Mouse (Mus musculus) heart, postnatal 0 days (tissue): ENCODE results near the gene Lrriq1. TPM values are rescaled to one million over a fixed set of nuclear protein-coding genes. Genes with fewer than 3 reads are reported as not detected.

Source experiments
- ATAC-seq: fragments of 200-750 bp; cut with Nextera tagmentation; 2 replicates; pipeline ENCODE4 v1.8.0; 2017; ENCODE audit warnings: low read depth, moderate number of reproducible peaks, moderate library complexity; ENCODE audit not compliant: insufficient read depth
- DNase-seq: peaks from one replicate; pipeline ENCODE4 v3.0.0-alpha.2; 2016; ENCODE audit warnings: low spot score
- H3K27ac ChIP-seq: fragments of 300-500 bp; sonication (generic); 2 replicates; pipeline ENCODE4 v1.5.1; 2014; ENCODE audit warnings: low read depth, mild to moderate bottlenecking
- H3K27me3 ChIP-seq: fragments of 300-500 bp; sonication (generic); 2 replicates; pipeline ENCODE4 v1.6.1; 2014; ENCODE audit warnings: low read length, mixed read lengths; ENCODE audit not compliant: control insufficient read depth, insufficient read depth
- H3K36me3 ChIP-seq: fragments of 300-500 bp; sonication (generic); replicated peaks from 2 replicates; pipeline ENCODE4 v1.6.1; 2014; ENCODE audit warnings: low read length, mixed read lengths; ENCODE audit not compliant: control insufficient read depth, insufficient read depth
- H3K4me1 ChIP-seq: fragments of 300-500 bp; sonication (generic); 2 replicates; pipeline ENCODE4 v1.6.1; 2014; ENCODE audit warnings: antibody characterized with exemption; ENCODE audit not compliant: control insufficient read depth, insufficient read depth
- H3K4me2 ChIP-seq: fragments of 300-500 bp; sonication (generic); 2 replicates; pipeline ENCODE4 v1.6.1; 2014; ENCODE audit warnings: low read depth, mild to moderate bottlenecking, low read length, moderate library complexity
- H3K4me3 ChIP-seq: fragments of 300-500 bp; sonication (generic); 2 replicates; pipeline ENCODE4 v1.5.1; 2014; ENCODE audit warnings: low read depth, low read length
- H3K9ac ChIP-seq: fragments of 300-500 bp; sonication (generic); replicated peaks from 2 replicates; pipeline ENCODE4 v1.6.1; 2014; ENCODE audit warnings: low read depth, low read length, mixed read lengths
- H3K9me3 ChIP-seq: fragments of 300-500 bp; sonication (generic); replicated peaks from 2 replicates; pipeline ENCODE4 v1.6.1; 2016; ENCODE audit warnings: low read length; ENCODE audit not compliant: control insufficient read depth
- CTCF ChIP-seq: IDR thresholded peaks from 2 replicates; pipeline ENCODE4 v1.5.1; 2016; ENCODE audit warnings: antibody characterized with exemption, control low read depth, low read depth
- EP300 ChIP-seq: IDR thresholded peaks from 2 replicates; pipeline ENCODE4 v1.6.1; 2016; ENCODE audit warnings: antibody characterized with exemption, low read depth
- WGBS: fragments of 180-500 bp; shearing (Covaris S2); extraction: QIAGEN DNeasy Blood & Tissue Kit; methylation state at CpG from one replicate; pipeline ENCODE4 v1.1.7; 2014; 5-methylcytosine and 5-hydroxymethylcytosine counted together
- polyA plus RNA-seq: library from polyadenylated mRNA; unstranded; fragments of >200 nt; fragmentation: Nextera tagmentation; extraction: Ambion mirVana; gene quantifications from 2 replicates; pipeline ENCODE4 v1.2.1, GENCODE M21; 2015
- total RNA-seq: library from RNA; depleted of rRNA; stranded (reverse); fragments of >200 nt; gene quantifications from 2 replicates; pipeline ENCODE4 v1.2.3, GENCODE M21; 2014; ENCODE audit warnings: low replicate concordance; rRNA removed

Gene Lrriq1
- total RNA-seq (not detected in 2 replicates), polyA plus RNA-seq (0.12 TPM in 1 of 2 replicates, not detected in the other)

- TF ChIP-seq EP300, result no peak
- no peak for TF ChIP-seq CTCF
- ATAC-seq (peak; percentile 80), DNase-seq (peak; percentile 61)
- H3K27ac ChIP-seq, result no peak within 1 kb of the TSS
- H3K27me3 ChIP-seq, result no peaks in the 10 kb centered on the region
- H3K4me2 ChIP-seq, result peak within 1 kb of the TSS; percentile 75
- 4% methylated on average over 25 of the region's 25 CpGs for WGBS
- peak within 1 kb of the TSS; percentile 39 for H3K9ac ChIP-seq
- peak within 1 kb of the TSS; percentile 52 for H3K4me3 ChIP-seq
- no peaks in the 10 kb centered on the region for H3K36me3 ChIP-seq
- no peaks in the 10 kb centered on the region for H3K9me3 ChIP-seq
- H3K4me1 ChIP-seq, result no peaks in the 10 kb centered on the region
These were observed at the start of gene Lrriq1 for GRCm38 (mm10) chr10:103235707-103236459. Gene Lrriq1, minus strand, starts transcription at chr10:103236322.

- TF ChIP-seq CTCF (peak; percentile 56), EP300 (no peak)
- no peak for ATAC-seq
- Histone ChIP-seq H3K27me3 (no peaks in the 10 kb centered on the region), H3K27ac (no peak overlapping the region), H3K4me3 (no peak overlapping the region), H3K4me2 (no peak overlapping the region), H3K4me1 (no peaks in the 10 kb centered on the region), H3K9ac (no peak overlapping the region), H3K9me3 (no peaks in the 10 kb centered on the region), H3K36me3 (no peaks in the 10 kb centered on the region)
- DNase-seq, result peak; percentile 10
- 45% methylated on average over 5 of the region's 5 CpGs for WGBS
These were observed 18.0 kb upstream of the Lrriq1 start for GRCm38 (mm10) chr10:103253842-103254803.

- no peaks in the 10 kb centered on the region for H3K27me3 ChIP-seq
- 16% methylated on average over 4 of the region's 4 CpGs for WGBS
- H3K4me1 ChIP-seq, result no peaks in the 10 kb centered on the region
- ATAC-seq, result no peak
- peak overlapping the region; percentile 52 for H3K4me3 ChIP-seq
- no peak overlapping the region for H3K27ac ChIP-seq
- TF ChIP-seq EP300 (no peak), CTCF (no peak)
- no peak for DNase-seq
- peak overlapping the region; percentile 75 for H3K4me2 ChIP-seq
- H3K9me3 ChIP-seq, result no peaks in the 10 kb centered on the region
- H3K36me3 ChIP-seq, result no peaks in the 10 kb centered on the region
- H3K9ac ChIP-seq, result no peak overlapping the region
These were observed 294 bp upstream of the Lrriq1 start for GRCm38 (mm10) chr10:103236460-103236772.

- H3K9ac ChIP-seq, result no peak overlapping the region
- no peaks in the 10 kb centered on the region for H3K9me3 ChIP-seq
- ATAC-seq (no peak), DNase-seq (no peak)
- no peak overlapping the region for H3K4me3 ChIP-seq
- no peaks in the 10 kb centered on the region for H3K36me3 ChIP-seq
- no peak overlapping the region for H3K27ac ChIP-seq
- H3K27me3 ChIP-seq, result no peaks in the 10 kb centered on the region
- no peak overlapping the region for H3K4me2 ChIP-seq
- WGBS, result 71% methylated on average over 1 of the region's 1 CpGs
- no peak for TF ChIP-seq CTCF
- H3K4me1 ChIP-seq, result no peaks in the 10 kb centered on the region
These were observed 9.5 kb downstream of the Lrriq1 start for GRCm38 (mm10) chr10:103226646-103227045.

GRCm38 (mm10) chr10:103194655-103195328 lies 41.3 kb downstream of the Lrriq1 start:
- Histone ChIP-seq H3K9ac (no peak overlapping the region), H3K9me3 (no peaks in the 10 kb centered on the region), H3K27ac (no peak overlapping the region), H3K4me3 (no peak overlapping the region), H3K36me3 (no peaks in the 10 kb centered on the region), H3K4me1 (no peaks in the 10 kb centered on the region), H3K4me2 (no peak overlapping the region), H3K27me3 (no peaks in the 10 kb centered on the region)
- 37% methylated on average over 4 of the region's 4 CpGs for WGBS
- peak; percentile 31 for DNase-seq
- ATAC-seq, result no peak
- peak; percentile 54 for TF ChIP-seq CTCF
- no peak for TF ChIP-seq EP300
